Mouse (Mus musculus) spleen, embryonic (tissue): ENCODE measurements around the gene Jph4.

Experiments
- CTCF ChIA-PET: fragments of 350-600 bp; sonication (Branson Sonifier 250); formaldehyde crosslinking; loops from one replicate; lab custom pipeline; 2022; lab: Charles Lee

Jph4 gene

GRCm38 (mm10) chr14:55119421-55120134, 2.8 kb upstream of the Jph4 start:
- CTCF ChIA-PET = no interaction called here

GRCm38 (mm10) chr14:55118852-55119251, 2.1 kb upstream of the Jph4 start:
- CTCF ChIA-PET = no interaction called here

- CTCF ChIA-PET = no interaction called here
These were observed 889 bp downstream of the Jph4 start for GRCm38 (mm10) chr14:55115846-55116245.

- CTCF ChIA-PET = interaction anchor here (0.5 to 0.7 kb wide), 2 partner anchors 47 to 933 kb away, joined by 3 read pairs; no protein-coding TSS in a partner anchor
These were observed 1.7 kb downstream of the Jph4 start for GRCm38 (mm10) chr14:55114759-55115701.

GRCm38 (mm10) chr14:55113975-55114645, 2.6 kb downstream of the Jph4 start:
- CTCF ChIA-PET = no interaction called here

GRCm38 (mm10) chr14:55113351-55113974, 3.3 kb downstream of the Jph4 start:
- CTCF ChIA-PET = no interaction called here

- CTCF ChIA-PET = no interaction called here
These were observed 5.0 kb downstream of the Jph4 start for GRCm38 (mm10) chr14:55111720-55112119.

GRCm38 (mm10) chr14:55110076-55110475, 6.7 kb downstream of the Jph4 start:
- CTCF ChIA-PET = no interaction called here

GRCm38 (mm10) chr14:55109048-55109873, 7.5 kb downstream of the Jph4 start:
- CTCF ChIA-PET = no interaction called here

- CTCF ChIA-PET = no interaction called here
These were observed 8.4 kb downstream of the Jph4 start for GRCm38 (mm10) chr14:55108202-55108870.

GRCm38 (mm10) chr14:55106990-55107389, 9.7 kb downstream of the Jph4 start:
- CTCF ChIA-PET = interaction anchor here (0.7 kb wide), 1 partner anchor 371 kb away, joined by 3 read pairs; the partner anchor contains the start of gene Dhrs4

- CTCF ChIA-PET = interaction anchor here (0.7 kb wide), 1 partner anchor 372 kb away, joined by 3 read pairs; the partner anchor contains the start of gene Dhrs4
These were observed 10.6 kb downstream of the Jph4 start, which contains the start of gene Ap1g2 for GRCm38 (mm10) chr14:55105836-55106809. Gene Ap1g2, minus strand, starts transcription at chr14:55106593.

- CTCF ChIA-PET = no interaction called here
These were observed 11.3 kb downstream of the Jph4 start for GRCm38 (mm10) chr14:55105386-55105785.

- CTCF ChIA-PET = interaction anchor here (0.7 kb wide), 1 partner anchor 21 kb away, joined by 4 read pairs; no protein-coding TSS in a partner anchor
These were observed 12.4 kb downstream of the Jph4 start for GRCm38 (mm10) chr14:55104365-55104764.

GRCm38 (mm10) chr14:55102253-55102785, 14.4 kb downstream of the Jph4 start:
- CTCF ChIA-PET = no interaction called here

GRCm38 (mm10) chr14:55101592-55101991, 15.1 kb downstream of the Jph4 start:
- CTCF ChIA-PET = no interaction called here

- CTCF ChIA-PET = interaction anchor here (0.6 kb wide), 1 partner anchor 31 kb away, joined by 4 read pairs; no protein-coding TSS in a partner anchor
These were observed 18.7 kb downstream of the Jph4 start for GRCm38 (mm10) chr14:55098067-55098466.

- CTCF ChIA-PET = interaction anchor here (0.6 kb wide), 1 partner anchor 31 kb away, joined by 4 read pairs; no protein-coding TSS in a partner anchor
These were observed 19.1 kb downstream of the Jph4 start for GRCm38 (mm10) chr14:55097646-55098045.
